In the genomic region with DNA sequence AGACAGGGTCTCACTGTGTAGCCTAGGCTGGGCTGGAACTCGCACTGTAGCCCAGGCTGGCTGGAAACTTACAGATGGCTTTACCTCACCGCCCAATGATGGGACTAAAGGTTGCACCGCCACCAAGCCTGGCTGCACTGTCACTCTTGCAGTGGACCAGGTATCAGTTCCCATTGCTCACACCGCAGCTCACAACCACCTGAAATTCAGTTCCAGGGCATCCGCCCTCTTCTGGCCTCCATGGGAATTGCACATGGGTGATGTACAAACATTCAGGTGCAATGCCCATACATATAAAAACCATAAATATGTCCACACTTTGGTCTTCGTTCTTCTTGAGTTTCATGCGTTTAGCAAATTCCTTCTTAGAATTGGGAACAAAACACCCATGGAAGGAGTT, we compare ENCODE assay signal across 16 mouse cellular contexts. TPM values are rescaled to one million over a fixed set of nuclear protein-coding genes. Genes with fewer than 3 reads are reported as not detected.
A peak's percentile ranks its signal among the peaks of the same experiment; 100 is the strongest.
DNase-seq lines count a peak whose midpoint lies in the region; ATAC-seq and TF ChIP-seq lines count a peak whose summit lies in the region.
"Had no signal": no experiment of that assay in that cellular context is flagged by ENCODE, and none has a peak within 500 bp of the region (broad histone marks: within the 10 kb centered on the region; RNA-seq: fewer than 3 reads in every experiment).

No protein-coding gene starts in this region.

- no peak for ATAC-seq in forebrain, postnatal 0 days
- ATAC-seq in forebrain, embryonic 13.5 days = no peak
- no peak for ATAC-seq in lung, postnatal 0 days

- H3K27ac ChIP-seq in forebrain, postnatal 0 days (ENCODE audit: low read depth, low read length) = no peak overlapping the region
- H3K27ac ChIP-seq in forebrain, embryonic 13.5 days = no peak overlapping the region
- H3K27ac ChIP-seq in lung, postnatal 0 days (ENCODE audit: low read length) = no peak overlapping the region
- H3K27ac ChIP-seq: liver, embryonic 13.5 days; midbrain, embryonic 12.5 days; neural tube, embryonic 15.5 days had no signal

- H3K27me3 ChIP-seq in forebrain, postnatal 0 days (ENCODE audit: insufficient read depth, low read length) = no peaks in the 10 kb centered on the region
- no peaks in the 10 kb centered on the region for H3K27me3 ChIP-seq in forebrain, embryonic 13.5 days
- H3K27me3 ChIP-seq in lung, postnatal 0 days (replicated peaks; ENCODE audit: insufficient read depth, low read length) = no peaks in the 10 kb centered on the region
- H3K27me3 ChIP-seq: liver, embryonic 13.5 days; midbrain, embryonic 12.5 days; neural tube, embryonic 15.5 days had no signal

- no peak for TF ChIP-seq POLR2A in brain, embryonic 14.5 days (IDR thresholded peaks at IDR 0.05; ENCODE audit: borderline replicate concordance, extremely low read depth, insufficient read depth, insufficient read length, poor library complexity, severe bottlenecking)

- no peak overlapping the region for H3K9ac ChIP-seq in forebrain, postnatal 0 days
- H3K9ac ChIP-seq in forebrain, embryonic 13.5 days = no peak overlapping the region
- H3K9ac ChIP-seq in lung, postnatal 0 days (replicated peaks; ENCODE audit: low read depth) = no peak overlapping the region
- H3K9ac ChIP-seq: liver, embryonic 13.5 days; midbrain, embryonic 12.5 days; neural tube, embryonic 15.5 days had no signal

- 0 out of 2 replicates have a peak, but pooled peaks cover 6% of the 10 kb centered on the region for H3K4me1 ChIP-seq in forebrain, postnatal 0 days (ENCODE audit: insufficient read depth)
- peaks cover 15% of the 10 kb centered on the region for H3K4me1 ChIP-seq in forebrain, embryonic 13.5 days
- no peaks in the 10 kb centered on the region for H3K4me1 ChIP-seq in lung, postnatal 0 days (ENCODE audit: insufficient read depth, low read depth, low read length)
- H3K4me1 ChIP-seq: liver, embryonic 13.5 days had no signal

- H3K36me3 ChIP-seq in forebrain, postnatal 0 days (ENCODE audit: insufficient read depth) = peaks cover 2% of the 10 kb centered on the region; the same call in 1 of the 2 replicates
- 0 out of 2 replicates have a peak, but pooled peaks cover 4% of the 10 kb centered on the region for H3K36me3 ChIP-seq in forebrain, embryonic 13.5 days (ENCODE audit: poor library complexity, severe bottlenecking)
- no peaks in the 10 kb centered on the region for H3K36me3 ChIP-seq in lung, postnatal 0 days (ENCODE audit: insufficient read depth, low read length)
- H3K36me3 ChIP-seq: liver, embryonic 13.5 days; neural tube, embryonic 15.5 days had no signal

- H3K9me3 ChIP-seq in forebrain, postnatal 0 days (ENCODE audit: low read length) = no peaks in the 10 kb centered on the region
- no peaks in the 10 kb centered on the region; the same call in 1 of the 2 replicates for H3K9me3 ChIP-seq in forebrain, embryonic 13.5 days (replicated peaks)
- H3K9me3 ChIP-seq in lung, postnatal 0 days (ENCODE audit: low read length) = no peaks in the 10 kb centered on the region; the same call in 1 of the 2 replicates
- H3K9me3 ChIP-seq: liver, embryonic 13.5 days; neural tube, embryonic 15.5 days had no signal

- TF ChIP-seq CTCF in forebrain, postnatal 0 days (IDR thresholded peaks at IDR 0.05; ENCODE audit: low read depth) = peak; percentile 38
- TF ChIP-seq CTCF in lung, postnatal 0 days (IDR thresholded peaks at IDR 0.05) = peak; percentile 46
- TF ChIP-seq CTCF in brain, embryonic 14.5 days (IDR thresholded peaks at IDR 0.05; ENCODE audit: borderline replicate concordance, extremely low read depth, insufficient read depth, insufficient read length) = peak; percentile 31; the same call in 1 of the 2 replicates

- 78% methylated on average over 7 of the region's 7 CpGs for WGBS in forebrain, postnatal 0 days
- WGBS in forebrain, embryonic 13.5 days = 77% methylated on average over 7 of the region's 7 CpGs
- 65% methylated on average over 7 of the region's 7 CpGs for WGBS in lung, postnatal 0 days

- TF ChIP-seq EP300 in lung, postnatal 0 days (IDR thresholded peaks at IDR 0.05) = no peak

- H3K4me3 ChIP-seq in forebrain, postnatal 0 days (ENCODE audit: low read depth, low read length) = no peak overlapping the region
- H3K4me3 ChIP-seq in forebrain, embryonic 13.5 days = no peak overlapping the region
- no peak overlapping the region for H3K4me3 ChIP-seq in lung, postnatal 0 days (ENCODE audit: low read depth, low read length)
- H3K4me3 ChIP-seq: erythroblast, embryonic 14.5 days; liver, embryonic 13.5 days; midbrain, embryonic 12.5 days; neural tube, embryonic 15.5 days had no signal

- DNase-seq in forebrain, postnatal 0 days = no peak
- DNase-seq in lung, postnatal 0 days (ENCODE audit: low spot score) = no peak
- DNase-seq in lung, postnatal 10 days = no peak
- DNase-seq in brain, embryonic 14.5 days (ENCODE audit: low read depth) = no peak
- peak; percentile 29 for DNase-seq in thymus, postnatal 0 days (ENCODE audit: low spot score)
- no peak for DNase-seq in urinary bladder, postnatal 36 days (ENCODE audit: low spot score in 2 of 2)
- no peak for DNase-seq in Muller cell, postnatal 12 days (ENCODE audit: inconsistent ontology term)
- DNase-seq: adrenal gland, postnatal 25 days; cerebellum, postnatal 36 days; heart, postnatal 10 days; kidney, adult 11 months; liver, embryonic 13.5 days had no signal

- no peak overlapping the region for H3K4me2 ChIP-seq in forebrain, postnatal 0 days (ENCODE audit: low read depth)
- H3K4me2 ChIP-seq in forebrain, embryonic 13.5 days = no peak overlapping the region
- no peak overlapping the region for H3K4me2 ChIP-seq in lung, postnatal 0 days (replicated peaks; ENCODE audit: low read depth, low read length)
- H3K4me2 ChIP-seq: liver, embryonic 13.5 days; midbrain, embryonic 12.5 days; neural tube, embryonic 15.5 days had no signal

RNA-seq across cellular contexts. Expression of gene Olfm2, which starts 30.8 kb away (rescaled TPM):
- 251 and 263 TPM in 2 replicates for total RNA-seq in forebrain, postnatal 0 days (2014; rRNA removed)
- polyA plus RNA-seq in forebrain, postnatal 0 days (2015; fragmentation: Nextera tagmentation; extraction: Ambion mirVana) = 210 and 249 TPM in 2 replicates
- 52.6 and 68.1 TPM in 2 replicates for polyA plus RNA-seq in forebrain, embryonic 13.5 days (2015; fragmentation: Nextera tagmentation; extraction: Ambion mirVana)
- 0.36 and 0.55 TPM in 2 replicates for polyA plus RNA-seq in lung, postnatal 0 days (2015; fragmentation: Nextera tagmentation; extraction: Ambion mirVana)
- 139 and 162 TPM in 2 replicates for polyA plus RNA-seq in brain, embryonic 14.5 days (2012; rRNA removed)
- polyA plus RNA-seq in thymus, postnatal 0 days (2015; fragmentation: Nextera tagmentation; extraction: Ambion mirVana) = 0.24 and 0.52 TPM in 2 replicates
- polyA plus RNA-seq: erythroblast, embryonic 14.5 days had no signal

Comparison
In these comparisons a context has a peak if more than half of its experiments do, and no peak if none do; other contexts are left out.
1. RNA of gene Olfm2, which starts 30.8 kb away (polyA plus RNA-seq): 210 to 249 TPM in forebrain, postnatal 0 days, 139 to 162 TPM in brain, embryonic 14.5 days and 52.6 to 68.1 TPM in forebrain, embryonic 13.5 days; 0.24 to 0.52 TPM in thymus, postnatal 0 days and 0.36 to 0.55 TPM in lung, postnatal 0 days; every median in the first group is over 10 times any median in the second.
2. Peak in every context shown above with its lines, with median percentiles within 50 percentile points of each other: CTCF ChIP-seq.